Mouse (Mus musculus): ENCODE results near the gene Stpg1.

DNA sequence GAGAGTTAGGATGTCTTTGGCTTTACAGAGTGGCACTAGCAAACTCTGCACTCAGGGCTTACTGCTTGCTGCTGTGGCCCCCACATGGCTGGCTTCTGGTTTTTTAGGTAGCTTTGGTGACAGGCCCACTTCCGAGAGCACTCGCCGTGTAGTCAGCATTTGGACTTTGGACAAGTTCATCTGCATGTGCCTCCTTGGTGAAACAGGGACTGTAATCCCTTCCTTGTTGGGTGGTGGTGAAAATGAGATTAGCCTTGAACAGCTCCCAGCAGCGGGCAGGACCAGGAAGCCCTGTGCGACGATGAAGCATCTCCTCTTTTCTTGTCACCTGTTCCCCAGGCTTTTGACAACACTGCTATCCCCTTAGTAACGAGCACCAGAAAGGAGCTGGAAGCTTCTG, 19.3 kb downstream of the Stpg1 start:
- TF ChIP-seq CTCF (IDR thresholded peaks at IDR 0.05; ENCODE audit: low read depth, low read length): no peak
- no peak for TF ChIP-seq POLR2A (IDR thresholded peaks at IDR 0.05; ENCODE audit: borderline replicate concordance, low read depth, low read length)
